Mouse (Mus musculus): ENCODE measurements around the gene Klhl20. TPM values are rescaled to one million over a fixed set of nuclear protein-coding genes. Genes with fewer than 3 reads are reported as not detected.
"Not testable (repeated sequence)": the region's sequence is repeated elsewhere in the genome, so short reads cannot be mapped to it uniquely, and the experiment has no call there.

Gene Klhl20
- total RNA-seq (2021) = 10 to 100 TPM; 19.5 to 20.1 TPM

DNA sequence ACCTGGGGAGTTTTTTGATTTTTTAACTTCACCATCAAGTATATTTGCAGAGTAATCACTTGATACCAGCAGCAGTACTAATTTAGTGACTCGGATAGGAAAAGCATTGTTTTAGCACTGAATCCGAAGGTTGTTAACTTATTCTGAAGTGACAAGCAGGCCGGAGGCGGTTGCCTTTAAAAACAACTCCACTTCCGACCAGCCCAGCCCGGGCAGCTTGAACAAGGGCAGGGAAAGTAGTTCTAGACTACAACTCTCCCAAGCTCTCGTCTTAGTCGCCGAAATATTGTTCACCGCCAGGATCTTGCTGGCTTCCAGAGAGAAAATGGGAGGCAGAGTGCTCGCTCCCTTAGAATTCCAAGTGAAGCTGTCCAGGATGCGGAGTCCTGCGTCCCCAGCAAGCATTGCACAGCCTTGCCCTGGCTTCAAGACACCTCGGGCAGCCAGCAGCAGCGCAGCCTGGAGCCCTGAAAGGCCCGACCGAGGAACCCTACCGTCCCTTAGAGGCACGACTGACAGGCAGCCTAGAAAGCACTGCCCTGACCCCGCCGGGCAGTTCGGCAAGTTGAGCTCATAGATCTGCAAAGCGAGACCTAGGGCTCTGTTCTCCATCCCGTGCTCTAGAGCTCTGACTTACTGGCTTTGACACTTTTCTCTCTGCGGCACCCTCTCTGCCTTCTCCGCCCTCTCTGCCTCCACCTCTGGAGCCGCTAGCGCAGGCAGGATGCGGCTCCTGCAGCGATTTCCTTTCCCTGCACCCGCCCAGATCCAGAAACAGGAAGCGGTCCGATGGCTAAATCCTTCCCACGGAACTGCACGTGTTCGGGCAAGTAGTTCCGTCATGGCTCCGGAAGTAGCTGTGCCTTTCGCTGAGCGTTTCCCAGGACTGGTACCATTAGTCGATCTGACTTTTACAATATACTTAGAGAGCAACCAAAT is at the start of gene Klhl20:
Gene Klhl20, minus strand, starts transcription at position 786 of the 939 bp plus-strand sequence.
- intact Hi-C loops (cut with DNase I) = no loop called here

DNA sequence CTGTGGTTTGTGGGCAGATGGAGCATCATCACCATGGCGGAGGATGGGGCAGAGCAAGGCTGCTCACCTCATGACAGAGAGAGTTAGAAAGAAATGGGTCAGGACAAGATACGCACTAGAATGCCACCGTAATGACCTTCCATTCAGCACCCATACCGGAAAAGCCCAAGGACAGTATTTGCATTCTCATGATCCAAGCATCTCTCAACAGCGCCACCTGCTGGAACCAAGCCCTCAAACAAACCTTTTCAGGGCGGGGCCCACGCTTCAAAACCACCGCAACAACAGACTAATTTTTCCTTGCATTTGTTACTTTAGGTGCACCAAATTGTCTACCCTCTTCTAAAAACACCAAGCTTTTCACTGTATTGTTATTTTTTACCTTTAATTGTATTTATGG is 49.4 kb upstream of the Klhl20 start:
- intact Hi-C loops (cut with DNase I) = no loop called here
- peak in 1 of 2 experiments; percentile 40 for DNase-seq (ENCODE audit: extremely low spot score in 1 of 2, low spot score in 2 of 2)

More for the DNA sequence above, at the start of gene Klhl20:
- peak; percentile 93 to 96 for DNase-seq (ENCODE audit: extremely low spot score in 1 of 2, low spot score in 2 of 2)

DNA sequence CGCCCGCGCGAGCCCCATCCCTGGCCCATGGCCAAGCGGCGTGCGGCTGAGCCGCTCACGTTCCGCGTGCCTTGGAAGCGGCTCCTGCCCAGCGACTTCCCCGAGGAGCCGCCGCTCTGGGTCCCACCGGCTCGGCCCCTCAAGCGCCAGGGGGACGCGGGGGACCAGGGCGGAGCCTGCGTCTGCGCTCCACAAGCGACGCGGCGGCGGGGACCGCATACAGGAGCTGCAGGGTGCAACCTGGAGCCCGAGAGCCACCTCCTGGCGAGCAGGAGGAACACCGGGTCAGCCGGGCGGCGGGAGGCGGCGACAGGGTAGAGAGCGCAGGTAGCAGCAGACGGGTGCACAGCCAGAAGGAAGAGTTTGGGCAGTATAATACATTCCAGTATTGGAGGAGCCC is 39.3 kb upstream of the Klhl20 start:
- DNase-seq (ENCODE audit: extremely low spot score in 1 of 2, low spot score in 2 of 2) = peak; percentile 63 to 86
- intact Hi-C loops (cut with DNase I) = loop anchor here (10.0 kb wide), 1 partner anchor 86 kb away; no protein-coding TSS in a partner anchor

DNA sequence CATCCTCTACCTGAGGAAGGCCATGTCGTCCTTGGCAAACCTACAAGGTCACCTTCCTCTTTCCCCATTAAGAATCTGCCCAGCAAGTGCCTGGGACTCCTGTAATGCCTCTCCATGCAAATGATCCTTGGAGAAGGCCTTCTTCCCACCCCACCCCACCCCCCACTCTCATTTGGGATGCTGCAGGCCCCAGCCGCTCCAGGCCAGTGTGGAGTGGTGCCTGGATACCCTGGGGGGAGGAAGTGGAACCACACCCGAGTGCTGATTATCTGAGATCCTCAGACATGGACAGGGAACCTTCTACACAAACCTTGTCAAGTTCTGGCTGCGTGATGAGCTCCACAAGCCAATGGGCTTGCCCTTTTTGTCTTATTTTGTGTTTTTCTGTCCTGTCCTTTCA is 29.0 kb upstream of the Klhl20 start:
- intact Hi-C loops (cut with DNase I) = no loop called here
- no peak for DNase-seq (ENCODE audit: extremely low spot score in 1 of 2, low spot score in 2 of 2)

GRCm38 (mm10) chr1:161159214-161159613 is 27.9 kb upstream of the Klhl20 start, which contains the start of gene Tex50:
TSS of gene Tex50 (minus strand) at chr1:161159314.
- intact Hi-C loops (cut with DNase I) = no loop called here
- no peak for DNase-seq (ENCODE audit: extremely low spot score in 1 of 2, low spot score in 2 of 2)

GRCm38 (mm10) chr1:161156546-161156945 is 25.2 kb upstream of the Klhl20 start:
- intact Hi-C loops (cut with DNase I) = no loop called here
- no peak for DNase-seq (ENCODE audit: extremely low spot score in 1 of 2, low spot score in 2 of 2)

DNA sequence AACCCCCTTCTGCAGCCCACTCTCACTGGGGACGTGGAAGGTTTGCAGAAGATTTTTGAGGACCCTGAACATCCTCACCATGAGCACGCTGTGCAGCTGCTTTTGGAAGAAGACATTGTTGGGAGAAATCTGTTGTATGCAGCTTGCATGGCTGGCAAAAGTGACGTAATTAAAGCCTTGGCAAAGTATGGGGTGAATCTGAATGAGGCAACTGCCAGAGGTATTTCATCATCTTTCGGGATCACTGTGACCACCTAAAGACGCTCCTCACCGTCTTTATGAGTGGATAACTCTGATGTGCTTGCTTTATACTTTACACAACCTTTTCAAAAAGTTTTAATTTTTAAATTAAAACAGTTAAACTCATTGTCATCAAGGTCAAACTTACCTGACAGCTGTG is 19.8 kb upstream of the Klhl20 start:
- intact Hi-C loops (cut with DNase I) = no loop called here
- no peak for DNase-seq (ENCODE audit: extremely low spot score in 1 of 2, low spot score in 2 of 2)

DNA sequence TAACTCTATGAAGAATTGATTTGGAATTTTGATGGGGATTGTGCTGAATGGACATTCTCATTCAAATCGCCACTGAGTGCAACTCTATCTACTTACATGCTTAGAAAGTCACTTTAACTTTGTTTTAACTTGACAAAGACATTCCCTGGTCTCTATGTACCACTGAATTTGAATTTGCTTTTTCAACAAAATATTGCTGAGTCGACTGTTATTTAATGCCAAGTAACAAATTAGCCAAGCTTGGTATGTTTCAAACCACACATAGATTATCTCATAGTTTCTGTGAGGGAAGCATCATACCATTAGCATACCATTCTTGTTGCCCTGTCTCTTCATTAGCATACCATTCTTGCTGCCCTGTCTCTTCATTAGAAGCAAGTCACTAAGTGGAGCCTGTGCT is 16.6 kb upstream of the Klhl20 start:
- DNase-seq (ENCODE audit: extremely low spot score in 1 of 2, low spot score in 2 of 2) = no peak

GRCm38 (mm10) chr1:161145611-161146010 is 14.3 kb upstream of the Klhl20 start:
- DNase-seq (ENCODE audit: extremely low spot score in 1 of 2, low spot score in 2 of 2); intact Hi-C loops (cut with DNase I): not testable (repeated sequence)

More for the DNA sequence above, 16.6 kb upstream of the Klhl20 start:
- intact Hi-C loops (cut with DNase I) = no loop called here

- no peak for DNase-seq (ENCODE audit: extremely low spot score in 1 of 2, low spot score in 2 of 2)
- intact Hi-C loops (cut with DNase I) = no loop called here
Measured at GRCm38 (mm10) chr1:161143216-161143615, 11.9 kb upstream of the Klhl20 start.

DNA sequence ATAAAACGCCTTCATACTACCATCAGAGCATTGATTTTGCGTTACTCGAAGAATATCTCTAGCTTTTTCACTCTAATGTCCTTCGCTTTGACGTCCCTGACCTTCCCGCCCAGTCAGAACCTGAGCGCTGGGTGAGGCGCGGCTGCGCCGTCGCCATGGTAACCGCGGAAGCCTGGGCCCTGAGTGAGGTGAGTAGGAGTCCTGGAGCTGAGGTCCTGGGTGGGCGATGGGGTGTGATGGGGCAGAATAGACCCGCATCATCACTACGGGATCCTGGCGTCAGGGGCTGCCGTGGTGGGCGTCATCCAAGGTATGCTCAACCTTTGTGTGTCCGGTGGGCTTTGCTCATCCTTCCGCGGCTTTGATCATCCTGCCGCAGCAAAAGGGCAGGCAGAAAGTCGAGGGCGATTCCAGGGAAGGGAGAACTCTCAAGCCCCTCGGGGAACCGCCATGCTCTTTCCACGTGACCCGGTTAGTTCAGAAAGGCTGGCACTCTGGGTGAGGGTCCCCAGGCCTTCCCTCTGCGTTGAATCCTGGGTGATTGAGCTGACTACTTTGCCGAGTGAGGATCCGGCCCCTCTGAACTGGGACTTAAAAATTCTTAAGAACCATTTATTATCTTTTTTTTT is 11.3 kb upstream of the Klhl20 start, which contains the start of gene Ankrd45:
Gene Ankrd45, plus strand, starts transcription at position 161 of the 629 bp plus-strand sequence.
- intact Hi-C loops (cut with DNase I) = no loop called here
- peak; percentile 60 to 63 for DNase-seq (ENCODE audit: extremely low spot score in 1 of 2, low spot score in 2 of 2)

DNA sequence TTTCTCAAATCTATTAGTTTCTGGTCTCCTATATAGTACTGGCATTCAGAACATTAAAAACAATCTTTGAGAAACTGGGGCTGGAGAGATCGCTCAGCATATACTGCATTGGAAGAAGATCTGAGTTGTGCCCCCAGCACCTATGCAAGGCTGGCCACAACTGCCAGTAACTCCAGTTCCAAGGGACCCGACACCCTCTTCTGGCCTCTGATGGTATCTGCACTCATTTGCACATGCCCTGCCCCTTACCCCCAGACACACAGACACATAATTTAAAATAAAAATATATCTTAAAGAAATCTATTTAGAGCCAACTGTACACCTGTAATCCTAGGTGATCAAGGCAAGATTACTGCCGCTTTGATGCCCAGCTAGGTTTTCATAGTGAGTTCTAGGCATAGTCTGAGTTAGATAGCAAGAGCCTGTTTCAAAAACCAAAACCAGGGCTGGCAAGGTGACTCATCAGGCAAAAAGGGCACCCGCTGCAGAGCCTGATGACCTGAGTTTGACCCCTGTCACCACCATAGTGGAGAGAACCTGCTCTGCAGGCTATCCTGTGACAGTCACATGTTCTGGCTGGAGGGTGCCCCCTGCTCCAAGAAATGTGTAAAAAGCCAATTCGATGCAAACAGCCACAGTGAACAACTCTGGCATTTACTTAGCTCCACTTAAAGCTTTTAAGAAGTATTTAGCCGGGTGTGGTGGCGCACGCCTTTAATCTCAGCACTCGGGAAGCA is 8.9 kb upstream of the Klhl20 start:
- no peak for DNase-seq (ENCODE audit: extremely low spot score in 1 of 2, low spot score in 2 of 2)
- intact Hi-C loops (cut with DNase I) = no loop called here

- no peak for DNase-seq (ENCODE audit: extremely low spot score in 1 of 2, low spot score in 2 of 2)
- intact Hi-C loops (cut with DNase I) = no loop called here
Measured at GRCm38 (mm10) chr1:161139496-161139895, 8.2 kb upstream of the Klhl20 start.

DNA sequence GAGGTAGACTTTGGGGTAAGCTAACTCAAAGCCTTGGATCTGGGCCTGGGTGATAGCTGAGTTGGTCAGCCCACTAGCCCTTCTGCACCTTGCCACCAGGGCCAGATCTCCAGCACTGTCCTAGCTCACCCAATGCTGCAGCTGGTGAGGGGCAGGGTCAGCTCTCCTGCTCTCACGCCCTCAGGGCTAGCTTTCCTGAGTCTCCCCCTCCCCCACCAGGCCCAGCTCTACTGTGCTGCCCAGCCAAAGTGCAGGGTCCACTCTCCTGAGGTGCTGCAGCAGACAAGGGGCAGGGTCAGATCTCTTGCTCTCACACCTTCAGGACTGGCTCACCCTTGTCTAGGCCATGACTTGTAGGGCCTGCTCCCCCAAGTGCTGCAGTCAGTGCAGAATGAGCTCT is 4.8 kb downstream of the Klhl20 start:
- intact Hi-C loops (cut with DNase I) = no loop called here
- no peak for DNase-seq (ENCODE audit: extremely low spot score in 1 of 2, low spot score in 2 of 2)

- no peak for DNase-seq (ENCODE audit: extremely low spot score in 1 of 2, low spot score in 2 of 2)
- intact Hi-C loops (cut with DNase I) = no loop called here
Measured at GRCm38 (mm10) chr1:161122661-161123418, 8.5 kb downstream of the Klhl20 start.

GRCm38 (mm10) chr1:161114591-161114990 is 16.7 kb downstream of the Klhl20 start:
- intact Hi-C loops (cut with DNase I) = no loop called here
- no peak for DNase-seq (ENCODE audit: extremely low spot score in 1 of 2, low spot score in 2 of 2)

GRCm38 (mm10) chr1:161109216-161109615 is 22.1 kb downstream of the Klhl20 start:
- DNase-seq (ENCODE audit: extremely low spot score in 1 of 2, low spot score in 2 of 2) = no peak
- intact Hi-C loops (cut with DNase I) = no loop called here

DNA sequence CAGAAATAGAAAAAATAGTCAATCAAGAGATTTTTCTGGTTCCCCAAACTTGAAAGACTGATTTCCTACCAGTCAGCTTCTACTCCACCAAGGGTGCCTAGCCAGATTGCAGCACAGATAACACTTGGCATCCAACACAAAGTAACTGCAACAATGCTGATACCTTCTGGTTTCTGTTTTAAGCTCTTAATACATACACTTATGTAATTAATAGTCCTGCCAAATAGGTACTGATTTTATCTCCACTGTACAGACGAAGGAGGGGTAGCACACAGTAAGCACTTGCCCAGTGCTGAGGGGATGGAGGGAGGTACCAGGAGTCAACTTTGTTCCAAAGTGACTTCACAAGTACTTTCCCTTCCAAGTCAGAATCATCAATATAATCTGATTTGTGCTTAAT is 27.5 kb downstream of the Klhl20 start:
- intact Hi-C loops (cut with DNase I) = no loop called here
- DNase-seq (ENCODE audit: extremely low spot score in 1 of 2, low spot score in 2 of 2) = no peak

Data from left cerebral cortex, postnatal 10 days (tissue).